Comparison of ENCODE assay signal across 20 mouse cellular contexts in the genomic region with DNA sequence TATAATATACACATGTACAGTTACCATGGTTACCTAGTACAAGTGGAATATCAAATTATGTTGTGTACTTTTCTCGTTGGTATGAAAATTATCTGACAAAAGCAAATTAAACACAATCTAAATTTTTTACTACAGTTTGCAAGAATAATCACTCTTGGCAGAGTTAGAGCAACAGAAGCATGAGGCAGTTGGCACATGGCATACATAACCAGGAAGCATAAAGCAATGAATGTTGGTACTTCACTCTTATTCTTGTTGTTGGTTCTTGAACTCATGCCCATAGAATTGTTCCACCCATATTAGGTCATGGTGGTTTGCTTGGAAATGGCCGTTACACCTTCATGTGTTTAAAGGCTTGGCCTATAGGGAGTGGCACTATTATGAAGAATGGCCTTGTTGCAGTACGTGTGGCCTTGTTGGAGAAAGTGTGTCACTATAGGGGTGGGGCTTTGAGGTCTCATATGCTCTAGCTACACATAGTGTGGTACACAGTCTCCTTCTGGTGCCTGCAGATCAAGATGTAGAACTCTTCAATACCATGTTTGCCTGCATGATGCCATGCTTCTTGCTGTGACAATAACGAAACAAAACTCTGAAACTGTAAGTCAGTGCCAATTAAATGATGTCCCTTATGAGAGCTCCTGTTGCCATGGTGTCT. TPM values are rescaled to one million over a fixed set of nuclear protein-coding genes. Genes with fewer than 3 reads are reported as not detected.
"Had no signal": no experiment of that assay in that cellular context is flagged by ENCODE, and none has a peak within 500 bp of the region (broad histone marks: within the 10 kb centered on the region; RNA-seq: fewer than 3 reads in every experiment).

No protein-coding gene starts in this region.

- ATAC-seq: liver, postnatal 0 days; lung, postnatal 0 days; midbrain, embryonic 16.5 days had no signal

- H3K36me3 ChIP-seq: lung, embryonic 15.5 days; neural tube, embryonic 12.5 days; stomach, embryonic 15.5 days had no signal

- H3K27ac ChIP-seq: lung, embryonic 15.5 days; macrophage; neural tube, embryonic 12.5 days; stomach, embryonic 15.5 days; stomach, postnatal 0 days had no signal

- H3K27me3 ChIP-seq: lung, embryonic 15.5 days; megakaryocyte, embryonic 14.5 days; neural tube, embryonic 12.5 days; stomach, embryonic 15.5 days had no signal

- H3K4me1 ChIP-seq: lung, embryonic 15.5 days; megakaryocyte, embryonic 14.5 days; neural tube, embryonic 12.5 days; stomach, embryonic 15.5 days had no signal

- DNase-seq: liver, postnatal 0 days; lung, adult 2 months; lung, postnatal 14 days; lung, postnatal 36 days; midbrain, embryonic 14.5 days; right cerebral cortex, postnatal 14 days; thymus, adult 2 months; thymus, postnatal 25 days; thymus, postnatal 4 days had no signal

- H3K9me3 ChIP-seq: lung, embryonic 15.5 days; megakaryocyte, embryonic 14.5 days; neural tube, embryonic 12.5 days; stomach, embryonic 15.5 days had no signal

- H3K9ac ChIP-seq: liver, postnatal 0 days; lung, embryonic 15.5 days; neural tube, embryonic 12.5 days; stomach, embryonic 15.5 days had no signal

- H3K4me3 ChIP-seq: lung, embryonic 15.5 days; megakaryocyte, embryonic 14.5 days; neural tube, embryonic 12.5 days; stomach, embryonic 15.5 days had no signal

- H3K4me2 ChIP-seq: lung, embryonic 15.5 days; midbrain, embryonic 11.5 days; neural tube, embryonic 12.5 days; stomach, embryonic 15.5 days had no signal

RNA-seq across cellular contexts. Expression of gene Sema3d, which starts 50.4 kb away (rescaled TPM):
- total RNA-seq: monocyte, adult 5-6 weeks; neutrophil, adult 5-6 weeks had no signal
- polyA plus RNA-seq: macrophage had no signal
